Mouse (Mus musculus) brain, embryonic 18.5 days (tissue): ENCODE measurements around the gene Cfap36.

Source experiments
- DNase-seq: peaks from one replicate; pipeline ENCODE4 v3.0.0-alpha.2; 2012; ENCODE audit warnings: low read depth, low spot score

The Cfap36 gene

GRCm38 (mm10) chr11:29246883-29247650 lies at the start of gene Cfap36:
TSS of gene Cfap36 (minus strand) at chr11:29247409.
- peak; percentile 98 for DNase-seq

GRCm38 (mm10) chr11:29287305-29287704 lies 40.1 kb upstream of the Cfap36 start:
- DNase-seq, result no peak

GRCm38 (mm10) chr11:29286040-29286439 lies 38.8 kb upstream of the Cfap36 start:
- no peak for DNase-seq

GRCm38 (mm10) chr11:29274758-29275157 lies 27.5 kb upstream of the Cfap36 start:
- no peak for DNase-seq

GRCm38 (mm10) chr11:29267824-29268223 lies 20.6 kb upstream of the Cfap36 start:
- DNase-seq, result no peak

GRCm38 (mm10) chr11:29254643-29255042 lies 7.4 kb upstream of the Cfap36 start:
- DNase-seq, result no peak

- no peak for DNase-seq
Observed at GRCm38 (mm10) chr11:29248386-29248785, 1.2 kb upstream of the Cfap36 start.

GRCm38 (mm10) chr11:29247725-29248124 lies 516 bp upstream of the Cfap36 start:
- DNase-seq, result no peak

- DNase-seq, result no peak
Observed at GRCm38 (mm10) chr11:29245988-29246387, 1.2 kb downstream of the Cfap36 start.

- DNase-seq, result no peak
Observed at GRCm38 (mm10) chr11:29241961-29242360, 5.2 kb downstream of the Cfap36 start.

- no peak for DNase-seq
Observed at GRCm38 (mm10) chr11:29239353-29239752, 7.9 kb downstream of the Cfap36 start.

GRCm38 (mm10) chr11:29238551-29238950 lies 8.7 kb downstream of the Cfap36 start:
- no peak for DNase-seq

- no peak for DNase-seq
Observed at GRCm38 (mm10) chr11:29238047-29238446, 9.2 kb downstream of the Cfap36 start.

- DNase-seq, result no peak
Observed at GRCm38 (mm10) chr11:29237364-29237763, 9.8 kb downstream of the Cfap36 start.

GRCm38 (mm10) chr11:29233569-29233968 lies 13.6 kb downstream of the Cfap36 start:
- DNase-seq, result no peak

- no peak for DNase-seq
Observed at GRCm38 (mm10) chr11:29228957-29229356, 18.3 kb downstream of the Cfap36 start.

- no peak for DNase-seq
Observed at GRCm38 (mm10) chr11:29224754-29225153, 22.5 kb downstream of the Cfap36 start.

- no peak for DNase-seq
Observed at GRCm38 (mm10) chr11:29222310-29222709, 24.9 kb downstream of the Cfap36 start.

- DNase-seq, result no peak
Observed at GRCm38 (mm10) chr11:29219055-29219454, 28.2 kb downstream of the Cfap36 start.

- DNase-seq, result no peak
Observed at GRCm38 (mm10) chr11:29216196-29216595, 31.0 kb downstream of the Cfap36 start.

- no peak for DNase-seq
Observed at GRCm38 (mm10) chr11:29209774-29210173, 37.4 kb downstream of the Cfap36 start.

GRCm38 (mm10) chr11:29203653-29204052 lies 43.6 kb downstream of the Cfap36 start:
- DNase-seq, result no peak

GRCm38 (mm10) chr11:29188981-29189380 lies 58.2 kb downstream of the Cfap36 start:
- no peak for DNase-seq

GRCm38 (mm10) chr11:29181751-29182150 lies 65.5 kb downstream of the Cfap36 start:
- no peak for DNase-seq
